Mouse (Mus musculus) MEL (cell line): ENCODE data around the gene Stab1. TPM values are rescaled to one million over a fixed set of nuclear protein-coding genes. Genes with fewer than 3 reads are reported as not detected.

ENCODE experiments used
- DNase-seq: peaks from one replicate; pipeline ENCODE4 v3.0.0; 2011; ENCODE audit warnings: low read depth, low spot score
- H3K27ac ChIP-seq: 2 replicates; pipeline ENCODE4 v1.5.1; 2012; ENCODE audit warnings: low read depth, mild to moderate bottlenecking, control low read depth, low read length, moderate library complexity; ENCODE audit not compliant: control insufficient read depth
- H3K27me3 ChIP-seq, 2 experiments: fragments of 150-350 bp in 1 of 2; sonication (generic) in 1 of 2; 2 replicates each; pipeline ENCODE4 v1.6.1; 2012; ENCODE audit warnings: low read length in 2 of 2, mild to moderate bottlenecking in 2 of 2, improper control_type of control experiment in 1 of 2, moderate library complexity in 1 of 2; ENCODE audit not compliant: insufficient read depth in 2 of 2, control insufficient read depth in 1 of 2
- H3K36me3 ChIP-seq, 2 experiments: 2 replicates each; pipeline ENCODE4 v1.6.1; 2012 to 2014; ENCODE audit warnings: low read length in 2 of 2, improper control_type of control experiment in 1 of 2, inconsistent platforms in 1 of 2, mild to moderate bottlenecking in 1 of 2; ENCODE audit not compliant: insufficient read depth in 2 of 2, control insufficient read depth in 1 of 2
- H3K4me1 ChIP-seq, 2 experiments: fragments of 150-350 bp in 1 of 2; sonication (generic) in 1 of 2; 2 replicates each; pipeline ENCODE4 v1.6.1; 2012; ENCODE audit warnings: low read length in 2 of 2, improper control_type of control experiment in 1 of 2, mild to moderate bottlenecking in 1 of 2; ENCODE audit not compliant: insufficient read depth in 2 of 2, control insufficient read depth in 1 of 2
- H3K4me3 ChIP-seq, 2 experiments: fragments of 150-350 bp in 1 of 2; sonication (generic) in 1 of 2; 2 replicates each; pipeline ENCODE4 v1.5.1; 2012; ENCODE audit warnings: low read depth in 2 of 2, low read length in 2 of 2, mild to moderate bottlenecking in 2 of 2, moderate library complexity in 2 of 2, control low read depth in 1 of 2, improper control_type of control experiment in 1 of 2; ENCODE audit not compliant: control insufficient read depth in 1 of 2, insufficient read depth in 1 of 2
- H3K79me2 ChIP-seq: 2 replicates; pipeline ENCODE4 v1.6.1; 2012; ENCODE audit warnings: mild to moderate bottlenecking, low read length, moderate library complexity; ENCODE audit not compliant: control insufficient read depth, poor library complexity, insufficient read depth
- H3K9ac ChIP-seq: 2 replicates; pipeline ENCODE4 v1.6.1; 2012; ENCODE audit warnings: low read depth, mild to moderate bottlenecking, control low read depth, low read length, moderate library complexity; ENCODE audit not compliant: control insufficient read depth, poor library complexity, severe bottlenecking
- H3K9me3 ChIP-seq: fragments of 150-350 bp; sonication (generic); replicated peaks from 2 replicates; pipeline ENCODE4 v1.6.1; 2012; ENCODE audit warnings: mild to moderate bottlenecking, low read length, improper control_type of control experiment, moderate library complexity; ENCODE audit not compliant: insufficient read depth
- EP300 ChIP-seq, 2 experiments: IDR thresholded peaks; 2 replicates each; pipeline ENCODE4 v1.6.1; 2011; ENCODE audit warnings: improper control_type of control experiment in 2 of 2, low read length in 2 of 2, low read depth in 1 of 2, mild to moderate bottlenecking in 1 of 2
- ETS1 ChIP-seq: IDR thresholded peaks from 2 replicates; pipeline ENCODE4 v1.6.1; 2012; ENCODE audit warnings: low read depth, mild to moderate bottlenecking, inconsistent platforms, low read length, improper control_type of control experiment, moderate library complexity
- GABPA ChIP-seq: IDR thresholded peaks from 2 replicates; pipeline ENCODE4 v1.6.1; 2012; ENCODE audit warnings: low read depth, mild to moderate bottlenecking, inconsistent platforms, low read length, improper control_type of control experiment, moderate library complexity
- GATA1 ChIP-seq: IDR thresholded peaks from 2 replicates; pipeline ENCODE4 v1.6.1; 2011; ENCODE audit warnings: low read depth, low read length, improper control_type of control experiment
- HCFC1 ChIP-seq: IDR thresholded peaks from 2 replicates; pipeline ENCODE4 v1.6.1; 2012; ENCODE audit warnings: low read depth, mild to moderate bottlenecking, inconsistent platforms, low read length, improper control_type of control experiment, moderate library complexity
- KAT2A ChIP-seq: conservative IDR thresholded peaks from 2 replicates; pipeline ENCODE4 v1.6.1; 2012; ENCODE audit warnings: low read depth, low read length, improper control_type of control experiment, inconsistent platforms
- MAFK ChIP-seq: IDR thresholded peaks from 2 replicates; pipeline ENCODE4 v1.6.1; 2011; ENCODE audit warnings: low read depth, mild to moderate bottlenecking, low read length, improper control_type of control experiment, borderline replicate concordance
- MAX ChIP-seq: IDR thresholded peaks from 2 replicates; pipeline ENCODE4 v1.6.1; 2011; ENCODE audit warnings: low read length, improper control_type of control experiment
- MAZ ChIP-seq: IDR thresholded peaks from 2 replicates; pipeline ENCODE4 v1.6.1; 2012; ENCODE audit warnings: low read depth, mild to moderate bottlenecking, inconsistent platforms, low read length, improper control_type of control experiment
- MEF2A ChIP-seq: IDR thresholded peaks from 2 replicates; pipeline ENCODE4 v1.6.1; 2014; ENCODE audit warnings: low read depth, mild to moderate bottlenecking, inconsistent platforms, low read length, improper control_type of control experiment; ENCODE audit not compliant: poor library complexity, insufficient replicate concordance, severe bottlenecking; ENCODE audit errors: extremely low read depth
- MYB ChIP-seq: IDR thresholded peaks from 2 replicates; pipeline ENCODE4 v1.6.1; 2011; ENCODE audit warnings: mild to moderate bottlenecking, low read depth, low read length, improper control_type of control experiment
- MYC ChIP-seq: IDR thresholded peaks from 2 replicates; pipeline ENCODE4 v1.6.1; 2011; ENCODE audit warnings: low read depth, mild to moderate bottlenecking, low read length, improper control_type of control experiment, moderate library complexity
- POLR2AphosphoS2 ChIP-seq: IDR thresholded peaks from 2 replicates; pipeline ENCODE4 v1.6.1; 2011; ENCODE audit warnings: low read length, improper control_type of control experiment
- TCF12 ChIP-seq: IDR thresholded peaks from 2 replicates; pipeline ENCODE4 v1.6.1; 2014; ENCODE audit warnings: low read depth, mild to moderate bottlenecking, inconsistent platforms, low read length, improper control_type of control experiment, moderate library complexity
- polyA plus RNA-seq, 2 experiments: library from polyadenylated mRNA; stranded (reverse) in 1 of 2; unstranded in 1 of 2; fragments of >175 nt in 1 of 2; fragments of >200 nt in 1 of 2; gene quantifications; 2 replicates each; pipeline versions ENCODE4 v1.2.1 to v1.2.4; 2012; ENCODE audit warnings: low replicate concordance in 2 of 2, low read depth in 1 of 2; ENCODE audit not compliant: insufficient read length in 2 of 2, insufficient read depth in 1 of 2, missing spikeins in 1 of 2
- total RNA-seq: library from RNA; depleted of rRNA; stranded (reverse); fragments of 300-350 nt; gene quantifications from 2 replicates; pipeline ENCODE4 v1.2.3, GENCODE M21; 2012

Stab1 gene
- total and polyA plus RNA-seq, 3 experiments = 0.15 to 0.40 TPM; not detected in 1

DNA sequence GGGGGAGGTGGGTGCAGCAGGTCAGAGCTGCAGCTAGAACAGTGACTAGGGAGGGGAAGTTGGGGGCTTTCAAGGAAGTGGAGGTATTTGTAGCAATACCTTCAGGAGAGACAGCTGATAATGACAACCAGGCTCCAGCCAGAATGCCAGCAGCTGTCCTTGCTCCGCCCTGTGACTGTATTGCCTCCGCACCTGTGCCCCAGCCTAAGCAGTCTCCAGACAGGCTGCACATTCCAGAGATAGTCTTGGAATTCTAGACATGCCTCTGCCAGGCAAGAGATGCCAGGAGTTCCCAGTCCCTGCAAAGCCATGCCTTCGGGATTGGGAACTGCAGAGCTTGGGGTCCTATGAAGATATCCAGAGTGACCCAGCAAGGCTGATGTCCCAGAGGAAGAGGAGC lies 44.1 kb upstream of the Stab1 start (continued):
- TF ChIP-seq POLR2AphosphoS2 = no peak
- no peak for TF ChIP-seq MAZ

DNA sequence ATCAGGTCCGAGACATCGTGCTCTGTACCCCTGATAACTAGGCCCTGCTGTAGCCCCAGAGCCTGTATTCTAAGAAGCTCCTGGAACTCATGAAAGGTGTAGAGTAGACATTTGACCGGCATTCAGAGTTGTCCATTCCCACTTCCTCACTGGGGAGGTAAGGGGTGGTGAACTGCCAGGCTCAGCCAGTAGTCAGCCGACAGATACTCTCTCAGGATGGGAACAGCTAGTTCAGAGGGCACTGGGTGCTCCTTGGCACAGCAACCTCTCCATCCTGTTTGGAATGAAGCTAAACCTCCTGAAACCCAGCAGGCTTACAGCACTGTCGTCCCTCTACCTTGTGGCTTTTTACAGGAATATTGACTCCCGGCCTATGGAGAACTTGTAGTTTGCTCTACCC lies 43.4 kb upstream of the Stab1 start:
- Histone ChIP-seq H3K4me1 (peaks cover 0 to 5% of the 10 kb centered on the region in 2 experiments; a peak in 2 of 4 replicates), H3K9me3 (no peaks in the 10 kb centered on the region), H3K79me2 (no peaks in the 10 kb centered on the region), H3K27me3 (peaks cover 0 to 5% of the 10 kb centered on the region in 2 experiments; a peak in 2 of 4 replicates), H3K4me3 (no peak overlapping the region), H3K9ac (no peak overlapping the region), H3K36me3 (no peaks in the 10 kb centered on the region; a peak in 1 of 4 replicates), H3K27ac (no peak overlapping the region)
- no peak for TF ChIP-seq TCF12
- no peak for TF ChIP-seq MAFK
- no peak for TF ChIP-seq MAX
- TF ChIP-seq MYC = no peak
- no peak for TF ChIP-seq EP300 (IDR thresholded peaks at IDR 0.05; ENCODE audit: low read depth in 1 of 2, low read length in 2 of 2)
- TF ChIP-seq GATA1 = no peak
- no peak for TF ChIP-seq MYB
- TF ChIP-seq HCFC1 = no peak
- no peak for TF ChIP-seq KAT2A
- no peak for TF ChIP-seq GABPA
- no peak for TF ChIP-seq ETS1
- no peak for DNase-seq

DNA sequence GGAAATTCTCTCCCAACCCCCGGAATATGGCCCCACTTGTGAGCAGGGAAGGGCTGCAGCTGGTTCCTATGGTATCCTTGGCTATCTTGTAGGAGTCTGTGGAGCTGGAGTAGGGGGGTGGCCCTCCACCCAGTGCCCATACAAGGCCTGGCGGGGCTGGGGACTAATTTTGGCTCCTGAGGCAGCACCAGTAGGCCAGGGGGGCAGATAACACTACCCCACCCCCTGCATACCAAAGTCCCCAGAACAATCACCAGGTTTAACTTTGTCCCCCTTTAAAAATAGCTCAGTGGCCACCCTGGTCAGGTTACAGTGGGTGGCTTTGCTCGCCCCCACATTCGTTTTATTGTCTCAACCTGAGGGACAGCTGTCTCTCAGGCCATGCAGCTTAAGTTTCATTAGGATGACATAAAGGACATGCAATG lies 40.7 kb upstream of the Stab1 start:
- no peak overlapping the region for H3K27ac ChIP-seq

More for the DNA sequence above, 40.7 kb upstream of the Stab1 start:
- TF ChIP-seq MEF2A (no peak), HCFC1 (no peak)
- H3K9me3 ChIP-seq = no peaks in the 10 kb centered on the region
- peaks cover 19% of the 10 kb centered on the region for H3K79me2 ChIP-seq
- H3K4me3 ChIP-seq = no peak overlapping the region
- peaks cover 0 to 5% of the 10 kb centered on the region in 2 experiments; a peak in 2 of 4 replicates for H3K27me3 ChIP-seq
- H3K4me1 ChIP-seq = peaks cover 3 to 11% of the 10 kb centered on the region in 2 experiments; a peak in 3 of 4 replicates
- no peak overlapping the region for H3K9ac ChIP-seq
- no peak for DNase-seq
- peaks cover 1 to 3% of the 10 kb centered on the region in 2 experiments; a peak in 2 of 4 replicates for H3K36me3 ChIP-seq
